In genomic region chr4:41331085-41331484, GRCm38 (mm10) we compare ENCODE assay signal across 11 mouse cellular contexts. TPM values are rescaled to one million over a fixed set of nuclear protein-coding genes. Genes with fewer than 3 reads are reported as not detected.
DNase-seq lines count a peak whose midpoint lies in the region; ATAC-seq and TF ChIP-seq lines count a peak whose summit lies in the region.
"Had no signal": no experiment of that assay in that cellular context is flagged by ENCODE, and none has a peak within 500 bp of the region (broad histone marks: within the 10 kb centered on the region; RNA-seq: fewer than 3 reads in every experiment).

No protein-coding gene starts in this region.

- DNase-seq in kidney, adult 9 months: peak; percentile 43
- DNase-seq in kidney, postnatal 4 days: no peak
- peak; percentile 81 for DNase-seq in c-Kit-negative CD71-positive TER-119-positive erythroid progenitor cells, embryonic 14.5 days (ENCODE audit: low read depth, low spot score)
- DNase-seq in liver, adult 2 months (ENCODE audit: extremely low read depth, low read depth, low spot score): no peak
- DNase-seq in gastrocnemius, postnatal 10 days: no peak
- DNase-seq in urinary bladder, postnatal 14 days (ENCODE audit: low spot score): no peak
- DNase-seq: cerebellum, adult 8-10 months; gastrocnemius, adult 2 months had no signal

- TF ChIP-seq CTCF in liver, adult 2 months (IDR thresholded peaks at IDR 0.05; ENCODE audit: low read depth, low read length): no peak
- TF ChIP-seq CTCF in small intestine, adult 2 months (IDR thresholded peaks at IDR 0.05; ENCODE audit: extremely low read depth, insufficient read length, insufficient replicate concordance, low read depth, low read length): no peak

- H3K4me1 ChIP-seq in liver, adult 2 months (ENCODE audit: control insufficient read depth, insufficient read depth, low read length): peaks cover 9% of the 10 kb centered on the region
- peaks cover 11% of the 10 kb centered on the region; the same call in 1 of the 2 replicates for H3K4me1 ChIP-seq in small intestine, adult 2 months (ENCODE audit: control insufficient read depth, insufficient read depth, insufficient read length, low read length)
- H3K4me1 ChIP-seq in hindbrain, embryonic 12.5 days: no peaks in the 10 kb centered on the region

- no peak for TF ChIP-seq POLR2A in liver, adult 2 months (IDR thresholded peaks at IDR 0.05; ENCODE audit: extremely low read depth, insufficient read depth, low read length)
- no peak for TF ChIP-seq POLR2A in small intestine, adult 2 months (IDR thresholded peaks at IDR 0.05; ENCODE audit: low read depth, low read length)

- H3K36me3 ChIP-seq in liver, adult 2 months (ENCODE audit: control insufficient read depth, insufficient read depth, low read length): no peaks in the 10 kb centered on the region
- H3K36me3 ChIP-seq in small intestine, adult 2 months (ENCODE audit: control insufficient read depth, insufficient read depth, low read length): no peaks in the 10 kb centered on the region
- H3K36me3 ChIP-seq in hindbrain, embryonic 12.5 days: no peaks in the 10 kb centered on the region
- H3K36me3 ChIP-seq: midbrain, embryonic 10.5 days had no signal

- no peak for ATAC-seq in hindbrain, embryonic 12.5 days (ENCODE audit: low FRiP score)

- H3K27ac ChIP-seq in liver, adult 2 months (replicated peaks; ENCODE audit: insufficient read depth, low read depth, low read length): peak overlapping the region; percentile 26
- H3K27ac ChIP-seq in small intestine, adult 2 months (ENCODE audit: insufficient read depth, low read depth, low read length): peak overlapping the region; percentile 85
- no peak overlapping the region for H3K27ac ChIP-seq in hindbrain, embryonic 12.5 days
- H3K27ac ChIP-seq: gastrocnemius, adult 2 months; midbrain, embryonic 10.5 days had no signal

- no peak overlapping the region for H3K4me2 ChIP-seq in hindbrain, embryonic 12.5 days (replicated peaks)

- H3K79me2 ChIP-seq in liver, adult 2 months (ENCODE audit: control insufficient read depth, insufficient read depth, low read length): no peaks in the 10 kb centered on the region

- H3K9me3 ChIP-seq in hindbrain, embryonic 12.5 days (replicated peaks): no peaks in the 10 kb centered on the region
- H3K9me3 ChIP-seq: midbrain, embryonic 10.5 days had no signal

- no peaks in the 10 kb centered on the region for H3K27me3 ChIP-seq in liver, adult 2 months (ENCODE audit: control insufficient read depth, insufficient read depth, low read length)
- no peaks in the 10 kb centered on the region for H3K27me3 ChIP-seq in small intestine, adult 2 months (ENCODE audit: control insufficient read depth, insufficient read depth, low read length)
- no peaks in the 10 kb centered on the region for H3K27me3 ChIP-seq in hindbrain, embryonic 12.5 days

- no peak overlapping the region for H3K9ac ChIP-seq in liver, adult 2 months (ENCODE audit: low read depth, low read length)
- no peak overlapping the region for H3K9ac ChIP-seq in hindbrain, embryonic 12.5 days

- no peak overlapping the region for H3K4me3 ChIP-seq in liver, adult 2 months (ENCODE audit: insufficient read depth, low read depth, low read length)
- H3K4me3 ChIP-seq in small intestine, adult 2 months (ENCODE audit: low read depth, low read length): no peak overlapping the region
- H3K4me3 ChIP-seq in hindbrain, embryonic 12.5 days: no peak overlapping the region
- H3K4me3 ChIP-seq: gastrocnemius, adult 2 months; midbrain, embryonic 10.5 days had no signal

- 78% methylated on average over 3 of the region's 3 CpGs for WGBS in liver, adult 2 months
- WGBS in small intestine, adult 2 months: 56% methylated on average over 3 of the region's 3 CpGs
- 93% methylated on average over 3 of the region's 3 CpGs for WGBS in hindbrain, embryonic 12.5 days

RNA-seq across cellular contexts. Expression of gene Dcaf12, which starts 16.4 kb away (rescaled TPM):
- total RNA-seq in liver, adult 2 months (2014; rRNA removed): 10.2 and 13.4 TPM in 2 replicates
- polyA plus RNA-seq in liver, adult 2 months (2012; rRNA removed): 13.1 and 14.8 TPM in 2 replicates
- polyA plus RNA-seq in small intestine, adult 2 months (2012; rRNA removed): 12.2 and 27.5 TPM in 2 replicates
- total RNA-seq in gastrocnemius, postnatal 10 days (2021): 10 to 100 TPM; 31.8 to 34.1 TPM
- polyA plus RNA-seq in hindbrain, embryonic 12.5 days (2016; fragmentation: Nextera tagmentation; extraction: Ambion mirVana): 73.5 and 79.7 TPM in 2 replicates

RNA-seq across cellular contexts. Expression of gene Ubap1, which starts 17.7 kb away (rescaled TPM):
- 15.5 and 17.7 TPM in 2 replicates for total RNA-seq in liver, adult 2 months (2014; rRNA removed)
- polyA plus RNA-seq in liver, adult 2 months (2012; rRNA removed): 39.3 and 45.0 TPM in 2 replicates
- polyA plus RNA-seq in small intestine, adult 2 months (2012; rRNA removed): 11.3 and 24.6 TPM in 2 replicates
- total RNA-seq in gastrocnemius, postnatal 10 days (2021): 10 to 100 TPM; 39.9 to 43.7 TPM
- 78.1 and 88.0 TPM in 2 replicates for polyA plus RNA-seq in hindbrain, embryonic 12.5 days (2016; fragmentation: Nextera tagmentation; extraction: Ambion mirVana)

RNA-seq across cellular contexts. Expression of gene Ubap2, which starts 56.1 kb away (rescaled TPM):
- total RNA-seq in liver, adult 2 months (2014; rRNA removed): 3.0 TPM in 2 replicates
- 19.6 and 23.0 TPM in 2 replicates for polyA plus RNA-seq in liver, adult 2 months (2012; rRNA removed)
- polyA plus RNA-seq in small intestine, adult 2 months (2012; rRNA removed): 60.7 and 80.3 TPM in 2 replicates
- total RNA-seq in gastrocnemius, postnatal 10 days (2021): 100 to 1,000 TPM; 110 to 113 TPM
- polyA plus RNA-seq in hindbrain, embryonic 12.5 days (2016; fragmentation: Nextera tagmentation; extraction: Ambion mirVana): 71.1 and 91.1 TPM in 2 replicates

Comparison
In these comparisons a context has a peak if more than half of its experiments do, and no peak if none do; other contexts are left out.
1. DNase-seq: peak in kidney, adult 9 months (single experiment) and c-Kit-negative CD71-positive TER-119-positive erythroid progenitor cells, embryonic 14.5 days (single experiment); none in kidney, postnatal 4 days (0 of 2), liver, adult 2 months (single experiment), gastrocnemius, postnatal 10 days (single experiment) and urinary bladder, postnatal 14 days (single experiment).